Mouse (Mus musculus) bone marrow, adult 2 months (tissue): ENCODE results near the gene Gsto1.

Experiments used
- CTCF ChIP-seq: fragments of 200-500 bp; IDR thresholded peaks from 2 replicates; pipeline ENCODE4 v1.5.1; 2011; ENCODE audit warnings: low read length, control low read depth; ENCODE audit not compliant: control insufficient read depth, insufficient read depth
- POLR2A ChIP-seq: fragments of 200-500 bp; IDR thresholded peaks from 2 replicates; pipeline ENCODE4 v1.6.1; 2011; ENCODE audit warnings: low read depth, mild to moderate bottlenecking, control low read depth, low read length, borderline replicate concordance; ENCODE audit not compliant: control insufficient read depth

GRCm38 (mm10) chr19:47864051-47864450, 9.3 kb downstream of the Gsto1 start:
- no peak for TF ChIP-seq CTCF
- TF ChIP-seq POLR2A, result no peak
